In the genomic region with DNA sequence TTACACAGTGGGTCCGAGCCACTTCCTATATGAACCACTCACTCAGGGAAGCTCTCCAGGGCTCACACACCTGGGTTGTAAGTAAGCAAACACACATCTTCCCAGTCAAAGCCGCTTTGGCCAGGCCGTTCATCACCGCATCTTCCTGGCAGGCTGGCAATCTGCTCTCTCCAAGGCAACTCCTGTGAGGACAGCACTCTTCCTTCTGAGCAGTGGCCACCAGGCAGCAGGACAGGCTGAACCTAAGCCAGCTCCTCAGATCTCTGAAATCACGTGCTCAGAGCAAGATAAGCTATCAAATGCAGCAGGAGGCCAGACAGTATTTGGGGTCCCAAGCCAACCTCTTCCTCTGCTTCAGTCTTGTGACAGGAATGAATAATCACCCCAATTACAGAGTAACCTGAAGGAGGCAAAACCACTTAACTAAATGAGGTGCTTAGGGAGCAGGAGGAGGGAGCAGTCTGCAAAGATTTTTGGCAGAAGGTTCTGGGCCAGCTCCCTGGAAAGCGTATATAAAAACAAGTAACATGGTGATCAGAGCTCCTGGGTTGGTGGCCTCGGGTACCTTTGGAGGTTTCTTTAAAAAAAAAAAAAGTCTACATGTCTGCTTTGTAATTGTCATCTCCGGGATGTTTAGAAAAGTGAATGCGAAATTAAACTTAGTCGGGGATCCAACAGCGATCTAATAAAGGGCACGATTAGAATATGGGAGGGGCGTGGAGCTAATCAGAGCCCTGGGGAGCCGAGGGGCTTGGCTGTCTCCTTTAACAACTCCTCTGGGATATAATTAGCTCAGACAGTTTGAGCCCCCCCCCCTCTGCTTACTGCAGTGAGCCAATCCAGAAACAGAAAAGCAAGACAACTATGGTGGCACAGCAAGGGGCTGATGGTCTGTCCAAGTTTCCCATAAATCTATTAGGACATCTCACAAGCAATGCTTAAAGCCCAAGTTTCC, we compare ENCODE assay signal across 16 mouse cellular contexts.
DNase-seq lines count a peak whose midpoint lies in the region; ATAC-seq and TF ChIP-seq lines count a peak whose summit lies in the region.
"Had no signal": no experiment of that assay in that cellular context is flagged by ENCODE, and none has a peak within 500 bp of the region (broad histone marks: within the 10 kb centered on the region; RNA-seq: fewer than 3 reads in every experiment).

No protein-coding gene starts in this region.

- H3K27ac ChIP-seq in embryonic facial prominence, embryonic 11.5 days (replicated peaks; ENCODE audit: low read depth, low read length) = no peak overlapping the region
- H3K27ac ChIP-seq in embryonic facial prominence, embryonic 10.5 days (replicated peaks) = no peak overlapping the region
- no peak overlapping the region for H3K27ac ChIP-seq in midbrain, embryonic 11.5 days (ENCODE audit: low read depth, low read length)
- H3K27ac ChIP-seq in midbrain, embryonic 10.5 days (replicated peaks) = no peak overlapping the region; the same call in 1 of the 2 replicates
- H3K27ac ChIP-seq in forebrain, embryonic 16.5 days (ENCODE audit: low read length) = peak overlapping the region; percentile 46
- H3K27ac ChIP-seq in midbrain, postnatal 0 days (ENCODE audit: low read depth, low read length) = no peak overlapping the region
- H3K27ac ChIP-seq: embryonic facial prominence, embryonic 15.5 days; gastrocnemius, adult 2 months had no signal

- DNase-seq in embryonic facial prominence, embryonic 11.5 days (ENCODE audit: low spot score) = peak; percentile 15
- DNase-seq in embryonic facial prominence, embryonic 10.5 days (ENCODE audit: low spot score) = no peak
- peak; percentile 61 for DNase-seq in midbrain, embryonic 11.5 days (ENCODE audit: low spot score, missing footprints)
- no peak for DNase-seq in midbrain, embryonic 10.5 days (ENCODE audit: low spot score)
- DNase-seq in midbrain, postnatal 0 days (ENCODE audit: low spot score) = peak; percentile 34
- no peak for DNase-seq in layer of hippocampus, postnatal 14 days (ENCODE audit: low spot score in 2 of 2)
- DNase-seq in kidney, postnatal 25 days = no peak
- DNase-seq: adrenal gland, adult 8-10 months; B cell, adult 2 months; cerebellum, adult 18-20 months; gastrocnemius, adult 2 months; kidney, postnatal 14 days; liver, postnatal 0 days had no signal

- no peak overlapping the region for H3K4me2 ChIP-seq in embryonic facial prominence, embryonic 11.5 days (ENCODE audit: low read depth, low read length)
- no peak overlapping the region for H3K4me2 ChIP-seq in midbrain, embryonic 11.5 days
- peak overlapping the region; percentile 27 for H3K4me2 ChIP-seq in forebrain, embryonic 16.5 days (ENCODE audit: low read length)
- H3K4me2 ChIP-seq in midbrain, postnatal 0 days (ENCODE audit: low read depth, low read length, poor library complexity, severe bottlenecking) = no peak overlapping the region
- H3K4me2 ChIP-seq: embryonic facial prominence, embryonic 15.5 days had no signal

- H3K36me3 ChIP-seq in embryonic facial prominence, embryonic 11.5 days (replicated peaks; ENCODE audit: control insufficient read depth, insufficient read depth, low read depth, low read length) = no peaks in the 10 kb centered on the region
- H3K36me3 ChIP-seq in embryonic facial prominence, embryonic 10.5 days (replicated peaks) = no peaks in the 10 kb centered on the region
- no peaks in the 10 kb centered on the region for H3K36me3 ChIP-seq in midbrain, embryonic 11.5 days (ENCODE audit: control insufficient read depth, insufficient read depth, low read length)
- H3K36me3 ChIP-seq in midbrain, embryonic 10.5 days = no peaks in the 10 kb centered on the region
- H3K36me3 ChIP-seq in forebrain, embryonic 16.5 days (ENCODE audit: control insufficient read depth, insufficient read depth) = no peaks in the 10 kb centered on the region
- H3K36me3 ChIP-seq in midbrain, postnatal 0 days (ENCODE audit: insufficient read depth, low read length) = no peaks in the 10 kb centered on the region
- H3K36me3 ChIP-seq: embryonic facial prominence, embryonic 15.5 days had no signal

- no peak for TF ChIP-seq CTCF in midbrain, postnatal 0 days (IDR thresholded peaks at IDR 0.05)

- no peaks in the 10 kb centered on the region for H3K9me3 ChIP-seq in embryonic facial prominence, embryonic 11.5 days (replicated peaks; ENCODE audit: control insufficient read depth, low read length)
- no peaks in the 10 kb centered on the region for H3K9me3 ChIP-seq in embryonic facial prominence, embryonic 10.5 days
- no peaks in the 10 kb centered on the region for H3K9me3 ChIP-seq in midbrain, embryonic 11.5 days (ENCODE audit: control insufficient read depth, low read length)
- H3K9me3 ChIP-seq in midbrain, embryonic 10.5 days (replicated peaks) = no peaks in the 10 kb centered on the region
- H3K9me3 ChIP-seq in forebrain, embryonic 16.5 days (ENCODE audit: control insufficient read depth, low read length) = no peaks in the 10 kb centered on the region
- H3K9me3 ChIP-seq in midbrain, postnatal 0 days (ENCODE audit: low read length) = no peaks in the 10 kb centered on the region
- H3K9me3 ChIP-seq: embryonic facial prominence, embryonic 15.5 days; megakaryocyte, embryonic 14.5 days had no signal

- 45% methylated on average over 14 of the region's 14 CpGs for WGBS in embryonic facial prominence, embryonic 11.5 days
- 46% methylated on average over 14 of the region's 14 CpGs for WGBS in embryonic facial prominence, embryonic 10.5 days
- WGBS in midbrain, embryonic 11.5 days = 53% methylated on average over 14 of the region's 14 CpGs
- 50% methylated on average over 14 of the region's 14 CpGs for WGBS in midbrain, embryonic 10.5 days
- 15% methylated on average over 14 of the region's 14 CpGs for WGBS in forebrain, embryonic 16.5 days
- WGBS in midbrain, postnatal 0 days = 34% methylated on average over 14 of the region's 14 CpGs

- ATAC-seq in embryonic facial prominence, embryonic 11.5 days (replicated peaks; ENCODE audit: insufficient number of reproducible peaks, low FRiP score, low TSS enrichment, low read depth) = no peak
- no peak for ATAC-seq in midbrain, embryonic 11.5 days (ENCODE audit: low FRiP score)
- peak; percentile 89 for ATAC-seq in forebrain, embryonic 16.5 days
- no peak for ATAC-seq in midbrain, postnatal 0 days (ENCODE audit: low FRiP score)
- ATAC-seq: liver, postnatal 0 days had no signal

- H3K4me3 ChIP-seq in embryonic facial prominence, embryonic 11.5 days (ENCODE audit: low read depth, low read length) = no peak overlapping the region
- H3K4me3 ChIP-seq in embryonic facial prominence, embryonic 10.5 days = no peak overlapping the region
- H3K4me3 ChIP-seq in midbrain, embryonic 11.5 days (ENCODE audit: low read depth, low read length) = no peak overlapping the region
- H3K4me3 ChIP-seq in midbrain, embryonic 10.5 days = no peak overlapping the region
- H3K4me3 ChIP-seq in forebrain, embryonic 16.5 days (replicated peaks; ENCODE audit: low read length) = no peak overlapping the region
- H3K4me3 ChIP-seq in midbrain, postnatal 0 days (ENCODE audit: low read depth, low read length) = no peak overlapping the region
- H3K4me3 ChIP-seq: embryonic facial prominence, embryonic 15.5 days; gastrocnemius, adult 2 months; megakaryocyte, embryonic 14.5 days had no signal

- no peaks in the 10 kb centered on the region for H3K27me3 ChIP-seq in embryonic facial prominence, embryonic 11.5 days (ENCODE audit: control insufficient read depth, insufficient read depth, low read length)
- no peaks in the 10 kb centered on the region; the same call in 1 of the 2 replicates for H3K27me3 ChIP-seq in embryonic facial prominence, embryonic 10.5 days (replicated peaks; ENCODE audit: low read depth, poor library complexity, severe bottlenecking)
- H3K27me3 ChIP-seq in midbrain, embryonic 11.5 days (ENCODE audit: control insufficient read depth, insufficient read depth, low read length) = no peaks in the 10 kb centered on the region
- no peaks in the 10 kb centered on the region for H3K27me3 ChIP-seq in midbrain, embryonic 10.5 days (ENCODE audit: low read depth, poor library complexity, severe bottlenecking)
- H3K27me3 ChIP-seq in forebrain, embryonic 16.5 days (replicated peaks; ENCODE audit: control insufficient read depth, insufficient read depth, low read length) = no peaks in the 10 kb centered on the region
- H3K27me3 ChIP-seq in midbrain, postnatal 0 days (ENCODE audit: insufficient read depth, low read length) = no peaks in the 10 kb centered on the region
- H3K27me3 ChIP-seq: megakaryocyte, embryonic 14.5 days had no signal

- H3K4me1 ChIP-seq in embryonic facial prominence, embryonic 11.5 days (ENCODE audit: control insufficient read depth, insufficient read depth, low read length) = no peaks in the 10 kb centered on the region
- H3K4me1 ChIP-seq in embryonic facial prominence, embryonic 10.5 days = peaks cover 18% of the 10 kb centered on the region
- H3K4me1 ChIP-seq in midbrain, embryonic 11.5 days (ENCODE audit: control insufficient read depth, insufficient read depth, low read length) = no peaks in the 10 kb centered on the region; the same call in 1 of the 2 replicates
- H3K4me1 ChIP-seq in midbrain, embryonic 10.5 days = peaks cover 34% of the 10 kb centered on the region
- H3K4me1 ChIP-seq in forebrain, embryonic 16.5 days (replicated peaks; ENCODE audit: control insufficient read depth, insufficient read depth, low read length) = peaks cover 29% of the 10 kb centered on the region
- peaks cover 6% of the 10 kb centered on the region; the same call in 1 of the 2 replicates for H3K4me1 ChIP-seq in midbrain, postnatal 0 days (ENCODE audit: insufficient read depth, low read length)
- H3K4me1 ChIP-seq: megakaryocyte, embryonic 14.5 days had no signal

- H3K9ac ChIP-seq in embryonic facial prominence, embryonic 11.5 days (replicated peaks; ENCODE audit: low read length) = no peak overlapping the region
- no peak overlapping the region for H3K9ac ChIP-seq in midbrain, embryonic 11.5 days (ENCODE audit: low read length)
- no peak overlapping the region for H3K9ac ChIP-seq in forebrain, embryonic 16.5 days (replicated peaks; ENCODE audit: low read depth, low read length)
- no peak overlapping the region for H3K9ac ChIP-seq in midbrain, postnatal 0 days (replicated peaks; ENCODE audit: low read length, poor library complexity, severe bottlenecking)
- H3K9ac ChIP-seq: embryonic facial prominence, embryonic 15.5 days; liver, postnatal 0 days had no signal

Comparison
In these comparisons a context has a peak if more than half of its experiments do, and no peak if none do; other contexts are left out.
1. DNase-seq: peak in embryonic facial prominence, embryonic 11.5 days (single experiment), midbrain, embryonic 11.5 days (single experiment) and midbrain, postnatal 0 days (single experiment); none in embryonic facial prominence, embryonic 10.5 days (single experiment), midbrain, embryonic 10.5 days (single experiment), layer of hippocampus, postnatal 14 days (0 of 2) and kidney, postnatal 25 days (0 of 2).